Mouse (Mus musculus): ENCODE measurements around the gene Dlg5. TPM values are rescaled to one million over a fixed set of nuclear protein-coding genes. Genes with fewer than 3 reads are reported as not detected.
A peak's percentile ranks its signal among the peaks of the same experiment; 100 is the strongest.

Gene Dlg5
- polyA plus RNA-seq, 1 experiment from 2014 or later = 18.4 TPM

DNA sequence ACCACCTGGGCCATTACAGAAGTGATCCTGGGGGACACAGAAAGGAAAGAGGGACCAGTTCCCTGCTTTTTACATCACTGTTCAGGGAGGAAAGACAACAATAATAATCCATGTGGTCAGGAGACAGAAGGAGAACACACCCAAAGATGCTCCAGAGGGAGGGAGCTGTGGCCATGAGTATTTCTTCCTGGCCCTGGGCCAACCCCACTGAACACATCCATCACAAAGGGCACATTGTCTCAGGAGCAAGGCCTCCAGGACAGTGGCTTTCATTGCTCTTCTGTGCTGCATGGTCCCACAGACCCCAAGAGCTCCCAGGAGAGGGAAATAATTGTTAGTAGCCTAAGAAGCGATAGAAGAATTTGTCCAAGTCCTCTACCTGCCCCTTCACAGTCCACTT is 23.9 kb upstream of the Dlg5 start:
- no peaks in the 10 kb centered on the region for H3K36me3 ChIP-seq (ENCODE audit: control insufficient read depth, insufficient read depth, low read length)
- no peaks in the 10 kb centered on the region for H3K27me3 ChIP-seq (replicated peaks; ENCODE audit: control insufficient read depth, insufficient read depth, low read length)
- H3K9ac ChIP-seq (ENCODE audit: low read depth, low read length) = no peak overlapping the region
- no peak overlapping the region for H3K4me3 ChIP-seq (ENCODE audit: low read length)
- H3K4me2 ChIP-seq (ENCODE audit: low read length) = no peak overlapping the region
- no peaks in the 10 kb centered on the region for H3K9me3 ChIP-seq (ENCODE audit: control insufficient read depth, low read length)
- no peak overlapping the region for H3K27ac ChIP-seq (ENCODE audit: low read depth, low read length)
- H3K4me1 ChIP-seq (ENCODE audit: control insufficient read depth, insufficient read depth, low read depth, low read length) = no peaks in the 10 kb centered on the region
- WGBS = 40% methylated on average over 1 of the region's 1 CpGs
- no peak for ATAC-seq

DNA sequence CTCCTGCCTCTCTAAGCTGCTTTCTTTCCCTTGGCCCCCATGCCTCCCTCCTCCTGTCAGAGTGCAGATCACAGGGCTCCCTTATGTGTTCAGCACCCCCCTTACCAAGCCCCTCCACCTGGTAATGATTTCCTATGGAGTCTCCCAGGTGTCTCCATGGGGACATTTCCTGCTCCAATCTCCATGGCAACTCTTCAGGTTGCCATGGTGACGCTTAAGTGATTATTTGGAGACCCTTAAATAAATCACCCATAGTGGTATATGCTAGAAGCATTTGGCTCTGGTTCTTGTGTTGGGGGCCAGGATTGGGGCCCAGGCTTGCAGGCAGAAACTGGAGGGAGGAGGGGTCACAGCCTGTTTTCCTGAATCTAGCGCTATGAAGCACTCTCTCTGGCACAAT is 17.2 kb upstream of the Dlg5 start:
- peaks cover 19% of the 10 kb centered on the region for H3K4me1 ChIP-seq (ENCODE audit: control insufficient read depth, insufficient read depth, low read depth, low read length)
- 29% methylated on average over 2 of the region's 2 CpGs for WGBS
- H3K4me2 ChIP-seq (ENCODE audit: low read length) = no peak overlapping the region
- H3K36me3 ChIP-seq (ENCODE audit: control insufficient read depth, insufficient read depth, low read length) = no peaks in the 10 kb centered on the region
- ATAC-seq = peak; percentile 94
- no peak overlapping the region for H3K9ac ChIP-seq (ENCODE audit: low read depth, low read length)
- no peaks in the 10 kb centered on the region for H3K9me3 ChIP-seq (ENCODE audit: control insufficient read depth, low read length)
- H3K27ac ChIP-seq (ENCODE audit: low read depth, low read length) = peak overlapping the region; percentile 80
- H3K27me3 ChIP-seq (replicated peaks; ENCODE audit: control insufficient read depth, insufficient read depth, low read length) = no peaks in the 10 kb centered on the region
- H3K4me3 ChIP-seq (ENCODE audit: low read length) = no peak overlapping the region

DNA sequence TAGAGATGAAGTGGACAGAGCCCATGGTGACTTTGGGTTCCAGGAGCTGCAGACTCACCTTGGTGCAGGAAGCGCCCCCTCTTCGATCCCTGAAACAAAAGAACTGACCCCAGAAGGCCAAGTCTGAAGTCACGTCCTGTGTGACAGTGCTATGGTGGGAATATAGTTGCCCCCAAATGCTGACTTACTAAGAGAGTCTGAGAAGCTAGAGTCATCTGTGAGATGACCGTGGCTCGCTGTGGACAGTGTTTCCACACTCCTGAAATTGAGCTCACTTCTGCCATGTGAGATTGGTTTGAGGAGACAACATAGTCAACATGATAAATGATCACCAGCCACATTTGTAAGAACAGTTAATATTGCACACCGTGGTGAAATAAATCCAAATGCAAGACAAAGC is 16.7 kb upstream of the Dlg5 start:
- peak; percentile 3; the same call in 1 of the 2 replicates for ATAC-seq
- no peak overlapping the region for H3K9ac ChIP-seq (ENCODE audit: low read depth, low read length)
- no peak overlapping the region for H3K4me3 ChIP-seq (ENCODE audit: low read length)
- 69% methylated on average over 6 of the region's 6 CpGs for WGBS
- H3K27me3 ChIP-seq (replicated peaks; ENCODE audit: control insufficient read depth, insufficient read depth, low read length) = no peaks in the 10 kb centered on the region
- H3K9me3 ChIP-seq (ENCODE audit: control insufficient read depth, low read length) = no peaks in the 10 kb centered on the region
- H3K27ac ChIP-seq (ENCODE audit: low read depth, low read length) = peak overlapping the region; percentile 80
- no peaks in the 10 kb centered on the region for H3K36me3 ChIP-seq (ENCODE audit: control insufficient read depth, insufficient read depth, low read length)
- H3K4me2 ChIP-seq (ENCODE audit: low read length) = no peak overlapping the region
- H3K4me1 ChIP-seq (ENCODE audit: control insufficient read depth, insufficient read depth, low read depth, low read length) = peaks cover 19% of the 10 kb centered on the region

DNA sequence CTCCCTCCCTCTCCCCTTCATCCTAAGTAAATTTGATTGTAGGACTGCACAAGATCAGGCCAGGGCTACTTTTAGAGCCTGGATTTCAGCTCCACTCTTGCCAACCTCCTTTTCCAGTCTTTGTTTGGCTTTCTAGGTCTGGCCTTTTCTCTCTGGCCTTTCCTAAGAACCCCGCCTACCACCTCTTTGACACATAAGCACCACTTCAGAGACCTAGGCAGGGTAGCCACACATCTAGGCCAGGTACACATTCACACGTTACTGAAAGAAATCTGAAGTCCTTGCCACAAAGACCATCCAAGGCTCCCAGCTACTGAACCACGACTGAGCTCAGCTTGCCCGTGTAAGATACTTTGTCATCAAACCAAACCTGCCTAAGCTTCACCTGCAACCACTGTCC is 14.7 kb upstream of the Dlg5 start:
- Histone ChIP-seq H3K9me3 (ENCODE audit: control insufficient read depth, low read length) (no peaks in the 10 kb centered on the region), H3K4me2 (ENCODE audit: low read length) (no peak overlapping the region), H3K9ac (ENCODE audit: low read depth, low read length) (no peak overlapping the region), H3K36me3 (ENCODE audit: control insufficient read depth, insufficient read depth, low read length) (no peaks in the 10 kb centered on the region), H3K27me3 (replicated peaks; ENCODE audit: control insufficient read depth, insufficient read depth, low read length) (no peaks in the 10 kb centered on the region), H3K4me3 (ENCODE audit: low read length) (no peak overlapping the region), H3K27ac (ENCODE audit: low read depth, low read length) (no peak overlapping the region), H3K4me1 (ENCODE audit: control insufficient read depth, insufficient read depth, low read depth, low read length) (peaks cover 19% of the 10 kb centered on the region)
- no peak for ATAC-seq
- WGBS = 69% methylated on average over 4 of the region's 4 CpGs

DNA sequence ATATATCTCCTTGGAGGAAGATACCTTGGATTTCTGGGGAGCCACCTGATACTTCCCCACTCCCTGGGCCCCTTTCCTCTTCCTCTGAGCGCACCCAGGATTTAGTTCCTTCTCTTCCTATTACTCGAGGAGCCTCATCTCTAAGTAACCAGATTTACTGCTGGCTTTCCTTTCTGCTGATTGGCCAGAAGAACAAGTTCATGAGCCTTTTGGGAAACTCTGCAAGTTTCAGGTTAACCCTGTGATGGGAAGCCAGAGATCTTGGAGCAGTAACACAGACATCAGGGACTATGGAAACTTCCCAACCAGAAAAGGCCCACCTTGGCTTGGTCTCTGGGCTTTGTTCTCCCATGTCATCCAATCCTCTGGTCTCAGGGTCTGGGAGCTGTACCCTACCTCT is 10.2 kb upstream of the Dlg5 start:
- WGBS = 63% methylated on average over 2 of the region's 2 CpGs
- H3K27ac ChIP-seq (ENCODE audit: low read depth, low read length) = no peak overlapping the region
- no peaks in the 10 kb centered on the region for H3K9me3 ChIP-seq (ENCODE audit: control insufficient read depth, low read length)
- H3K27me3 ChIP-seq (replicated peaks; ENCODE audit: control insufficient read depth, insufficient read depth, low read length) = no peaks in the 10 kb centered on the region
- no peaks in the 10 kb centered on the region for H3K36me3 ChIP-seq (ENCODE audit: control insufficient read depth, insufficient read depth, low read length)
- no peak overlapping the region for H3K9ac ChIP-seq (ENCODE audit: low read depth, low read length)
- H3K4me2 ChIP-seq (ENCODE audit: low read length) = no peak overlapping the region
- no peak overlapping the region for H3K4me3 ChIP-seq (ENCODE audit: low read length)
- ATAC-seq = no peak
- peaks cover 7% of the 10 kb centered on the region for H3K4me1 ChIP-seq (ENCODE audit: control insufficient read depth, insufficient read depth, low read depth, low read length)

DNA sequence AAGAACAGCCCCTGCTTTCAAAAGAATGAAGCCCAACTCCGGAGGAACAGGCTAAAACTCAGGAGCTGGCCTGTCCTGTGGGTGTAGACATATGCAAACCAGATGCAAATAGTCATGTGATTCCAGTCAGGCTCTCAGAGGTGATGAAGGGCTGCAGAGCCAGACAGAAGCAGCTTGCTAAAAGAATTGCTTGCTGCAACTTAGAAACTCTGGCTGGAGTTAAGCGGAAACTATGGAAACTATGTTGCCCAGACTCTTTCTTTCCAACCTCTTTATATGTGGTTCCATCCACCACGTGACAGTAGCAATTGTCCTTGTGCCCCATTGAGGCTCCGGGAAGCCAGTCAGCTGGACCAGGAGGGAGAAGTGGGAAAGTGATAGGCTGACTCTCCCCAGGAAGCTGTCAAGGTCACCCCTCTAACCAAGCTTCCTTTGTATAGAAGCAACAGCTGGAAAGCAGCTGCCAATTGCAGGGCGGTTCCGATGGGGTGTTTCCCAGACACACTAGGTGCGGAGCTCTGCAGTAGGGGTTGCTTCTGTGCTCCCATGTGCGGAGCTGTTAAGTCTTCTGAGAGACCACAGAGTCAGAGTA is 8.0 kb upstream of the Dlg5 start:
- Histone ChIP-seq H3K9me3 (ENCODE audit: control insufficient read depth, low read length) (no peaks in the 10 kb centered on the region), H3K9ac (ENCODE audit: low read depth, low read length) (no peak overlapping the region), H3K4me2 (ENCODE audit: low read length) (no peak overlapping the region), H3K36me3 (ENCODE audit: control insufficient read depth, insufficient read depth, low read length) (no peaks in the 10 kb centered on the region), H3K4me3 (ENCODE audit: low read length) (no peak overlapping the region), H3K4me1 (ENCODE audit: control insufficient read depth, insufficient read depth, low read depth, low read length) (peaks cover 7% of the 10 kb centered on the region), H3K27ac (ENCODE audit: low read depth, low read length) (peak overlapping the region; percentile 42), H3K27me3 (replicated peaks; ENCODE audit: control insufficient read depth, insufficient read depth, low read length) (no peaks in the 10 kb centered on the region)
- ATAC-seq = peak; percentile 87
- 8% methylated on average over 8 of the region's 8 CpGs for WGBS

DNA sequence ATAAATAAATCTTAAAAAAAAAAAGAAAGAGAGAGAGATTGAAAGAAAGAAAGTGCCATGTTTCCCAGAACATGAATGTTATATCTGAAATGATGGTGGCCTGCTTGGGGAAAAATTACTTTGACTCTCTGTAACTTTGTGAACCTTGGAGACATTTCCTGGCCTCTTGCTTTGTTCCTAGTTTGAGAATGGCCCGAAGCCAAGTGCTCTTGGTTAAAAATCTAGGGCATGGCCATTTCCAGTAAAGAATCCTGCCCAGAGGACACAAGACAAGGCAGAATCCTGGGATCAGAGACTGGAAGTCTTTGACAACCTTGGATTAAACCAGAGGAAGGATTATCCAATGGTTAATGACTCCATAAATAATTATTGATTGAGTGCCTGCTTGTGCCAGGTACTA is 5.6 kb upstream of the Dlg5 start:
- Histone ChIP-seq H3K4me1 (ENCODE audit: control insufficient read depth, insufficient read depth, low read depth, low read length) (peaks cover 7% of the 10 kb centered on the region), H3K27ac (ENCODE audit: low read depth, low read length) (no peak overlapping the region), H3K9me3 (ENCODE audit: control insufficient read depth, low read length) (no peaks in the 10 kb centered on the region), H3K4me2 (ENCODE audit: low read length) (no peak overlapping the region), H3K9ac (ENCODE audit: low read depth, low read length) (no peak overlapping the region), H3K36me3 (ENCODE audit: control insufficient read depth, insufficient read depth, low read length) (no peaks in the 10 kb centered on the region), H3K27me3 (replicated peaks; ENCODE audit: control insufficient read depth, insufficient read depth, low read length) (no peaks in the 10 kb centered on the region), H3K4me3 (ENCODE audit: low read length) (no peak overlapping the region)
- no peak for ATAC-seq
- 89% methylated on average over 1 of the region's 1 CpGs for WGBS

DNA sequence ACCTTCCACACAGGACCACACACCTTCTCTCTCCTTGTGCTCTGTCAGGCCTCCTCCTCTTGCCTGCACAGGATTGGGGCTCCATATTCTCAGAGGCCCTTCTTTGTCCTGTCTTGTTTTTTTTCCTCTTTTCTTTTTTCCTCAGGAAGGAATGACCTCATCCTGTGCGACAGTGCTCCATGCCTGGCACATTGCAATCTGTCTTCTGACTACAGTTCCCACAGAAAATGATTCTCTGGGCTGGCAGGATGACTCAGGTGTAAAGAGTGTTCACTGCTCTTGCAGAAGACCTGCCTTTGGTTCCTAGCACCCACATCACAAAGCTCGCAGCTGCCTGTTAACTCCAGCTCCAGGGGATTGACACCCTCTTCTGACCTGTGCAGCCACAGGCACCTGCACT is 4.2 kb upstream of the Dlg5 start:
- Histone ChIP-seq H3K9me3 (ENCODE audit: control insufficient read depth, low read length) (no peaks in the 10 kb centered on the region), H3K4me2 (ENCODE audit: low read length) (no peak overlapping the region), H3K27me3 (replicated peaks; ENCODE audit: control insufficient read depth, insufficient read depth, low read length) (no peaks in the 10 kb centered on the region), H3K4me1 (ENCODE audit: control insufficient read depth, insufficient read depth, low read depth, low read length) (peaks cover 10% of the 10 kb centered on the region), H3K27ac (ENCODE audit: low read depth, low read length) (no peak overlapping the region), H3K9ac (ENCODE audit: low read depth, low read length) (no peak overlapping the region), H3K36me3 (ENCODE audit: control insufficient read depth, insufficient read depth, low read length) (no peaks in the 10 kb centered on the region), H3K4me3 (ENCODE audit: low read length) (no peak overlapping the region)
- ATAC-seq = no peak
- WGBS = 73% methylated on average over 2 of the region's 2 CpGs

DNA sequence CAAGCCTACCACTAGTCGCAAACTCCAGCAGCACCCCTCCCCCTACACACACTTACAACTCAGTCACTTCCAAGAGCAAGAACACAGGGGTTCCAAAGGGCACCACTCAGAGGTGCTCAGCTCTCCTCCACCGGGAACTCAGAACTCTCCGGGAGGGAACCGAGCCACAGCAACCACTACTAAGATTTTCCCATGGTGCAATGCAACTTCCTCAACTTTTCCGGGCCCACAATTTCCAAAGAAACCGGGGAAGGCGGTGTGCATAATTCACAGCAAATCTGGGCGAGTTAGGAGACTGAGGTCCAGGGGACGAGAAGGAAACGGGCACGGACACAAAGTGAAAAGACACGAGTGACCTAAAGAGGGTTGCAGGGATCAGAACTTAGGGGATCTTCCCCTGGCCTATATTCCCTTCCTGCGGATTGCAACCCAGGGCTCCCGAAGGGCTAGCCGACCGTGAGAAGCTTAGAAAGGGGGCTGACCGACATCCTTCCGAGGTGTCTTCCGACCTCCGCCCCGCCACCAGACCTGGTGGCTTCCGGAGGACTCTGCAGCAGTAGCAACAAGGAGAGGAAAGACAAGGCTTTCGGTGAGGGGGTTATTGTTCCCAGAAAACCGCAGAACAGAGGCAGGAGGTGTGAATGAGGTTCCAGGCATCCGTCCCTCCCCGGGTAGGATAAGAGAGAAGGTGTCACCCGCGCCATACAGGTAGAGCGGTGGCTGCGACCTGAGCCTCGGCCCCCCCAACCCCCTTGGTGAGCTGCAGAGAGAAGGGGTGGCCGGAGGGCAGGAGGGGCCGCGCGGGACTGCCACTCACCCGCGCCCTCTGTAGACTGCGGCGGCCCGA is 1.2 kb downstream of the Dlg5 start:
- peaks cover 16% of the 10 kb centered on the region for H3K4me1 ChIP-seq (ENCODE audit: control insufficient read depth, insufficient read depth, low read depth, low read length)
- H3K27ac ChIP-seq (ENCODE audit: low read depth, low read length) = peak overlapping the region; percentile 97
- peak overlapping the region; percentile 96 for H3K9ac ChIP-seq (ENCODE audit: low read depth, low read length)
- H3K36me3 ChIP-seq (ENCODE audit: control insufficient read depth, insufficient read depth, low read length) = no peaks in the 10 kb centered on the region
- H3K4me2 ChIP-seq (ENCODE audit: low read length) = peak overlapping the region; percentile 68
- no peaks in the 10 kb centered on the region for H3K27me3 ChIP-seq (replicated peaks; ENCODE audit: control insufficient read depth, insufficient read depth, low read length)
- H3K4me3 ChIP-seq (ENCODE audit: low read length) = peak overlapping the region; percentile 68
- peak; percentile 22; the same call in 1 of the 2 replicates for ATAC-seq
- WGBS = under 1% methylated on average over 40 of the region's 40 CpGs
- no peaks in the 10 kb centered on the region for H3K9me3 ChIP-seq (ENCODE audit: control insufficient read depth, low read length)
